Mouse (Mus musculus) adrenal gland, postnatal 0 days (tissue): Measurements from ENCODE around the gene Ica1l. TPM values are rescaled to one million over a fixed set of nuclear protein-coding genes. Genes with fewer than 3 reads are reported as not detected.

Source experiments
- polyA plus RNA-seq: library from polyadenylated mRNA; unstranded; fragments of >200 nt; fragmentation: Nextera tagmentation; extraction: Ambion mirVana; gene quantifications from 2 replicates; pipeline ENCODE4 v1.2.1, GENCODE M21; 2015

The Ica1l gene
- 3.3 and 6.5 TPM in 2 replicates for polyA plus RNA-seq

DNA sequence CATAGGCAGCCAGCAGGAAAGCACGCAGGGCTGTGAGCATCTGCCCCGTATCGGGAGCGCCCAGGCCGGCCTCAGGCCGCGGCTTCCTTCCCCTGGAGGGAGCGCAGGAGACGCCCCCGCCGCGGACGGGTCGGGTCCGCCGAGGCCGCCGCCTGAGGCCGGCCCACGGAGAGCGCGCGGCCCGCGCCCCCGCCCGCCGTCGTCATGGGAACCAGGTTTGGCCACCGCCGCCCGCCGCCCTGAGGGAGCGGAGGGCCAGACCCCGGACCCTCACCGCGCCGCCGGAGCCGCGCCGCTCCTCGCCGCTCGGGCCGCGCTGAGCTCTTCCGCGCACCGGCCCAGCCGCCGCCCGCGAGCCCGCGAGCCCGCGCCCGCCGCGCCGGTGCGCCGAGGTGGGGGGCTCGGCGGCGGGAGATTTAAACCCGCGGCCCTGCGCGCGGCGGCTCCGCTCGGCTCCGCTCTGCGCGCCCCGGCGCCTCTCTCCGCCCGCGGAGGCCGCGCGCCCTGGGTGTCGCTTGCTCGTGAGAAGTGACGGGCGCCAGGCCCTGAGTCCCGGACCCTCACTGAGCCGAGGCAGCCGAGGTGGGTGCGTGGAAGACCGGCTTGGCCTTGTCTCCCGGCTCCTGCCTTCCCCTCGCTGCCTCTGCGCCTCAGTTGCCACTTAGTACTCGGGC is at the start of gene Ica1l:
Gene Ica1l (minus strand): TSS at position 389 of the 674 bp plus-strand sequence.

Other genes starting within 250 kb of the Ica1l start
- 9.9 and 11.6 TPM in 2 replicates for gene Fam117b, start 130.2 kb downstream of the Ica1l start, polyA plus RNA-seq
- gene Carf, start 55.1 kb upstream of the Ica1l start, polyA plus RNA-seq = 2.8 and 4.2 TPM in 2 replicates
- 25.1 and 41.0 TPM in 2 replicates for gene Wdr12, start 55.5 kb upstream of the Ica1l start, polyA plus RNA-seq
- 5.1 and 7.7 TPM in 2 replicates for gene Nbeal1, start 137.4 kb upstream of the Ica1l start, polyA plus RNA-seq